Mouse (Mus musculus) bone marrow, adult 2 months (tissue): ENCODE data around the gene Ablim1. TPM values are rescaled to one million over a fixed set of nuclear protein-coding genes. Genes with fewer than 3 reads are reported as not detected.

Experiments
- H3K27ac ChIP-seq: fragments of 200-500 bp; 2 replicates; pipeline ENCODE4 v1.5.1; 2012; ENCODE audit warnings: low read depth, mild to moderate bottlenecking, control low read depth, inconsistent platforms, low read length; ENCODE audit not compliant: control insufficient read depth, poor library complexity, insufficient read depth
- H3K4me1 ChIP-seq: fragments of 200-500 bp; 2 replicates; pipeline ENCODE4 v1.6.1; 2011; ENCODE audit warnings: low read length; ENCODE audit not compliant: control insufficient read depth, insufficient read depth
- H3K4me3 ChIP-seq: fragments of 200-500 bp; replicated peaks from 2 replicates; pipeline ENCODE3; 2011; ENCODE audit warnings: mild to moderate bottlenecking, low read depth, low read length, control low read depth; ENCODE audit not compliant: control insufficient read depth
- CTCF ChIP-seq: fragments of 200-500 bp; IDR thresholded peaks from 2 replicates; pipeline ENCODE4 v1.5.1; 2011; ENCODE audit warnings: low read length, control low read depth; ENCODE audit not compliant: control insufficient read depth, insufficient read depth
- POLR2A ChIP-seq: fragments of 200-500 bp; IDR thresholded peaks from 2 replicates; pipeline ENCODE4 v1.6.1; 2011; ENCODE audit warnings: low read depth, mild to moderate bottlenecking, control low read depth, low read length, borderline replicate concordance; ENCODE audit not compliant: control insufficient read depth
- WGBS: fragments of 180-500 bp; shearing (Covaris S2); methylation state at CpG from one replicate; pipeline ENCODE4 v1.1.7; 2018; 5-methylcytosine and 5-hydroxymethylcytosine counted together
- polyA plus RNA-seq: library from polyadenylated mRNA; stranded (reverse); fragments of >200 nt; gene quantifications from 2 replicates; pipeline ENCODE4 v1.2.4, GENCODE M21; 2011; ENCODE audit warnings: low replicate concordance; ENCODE audit not compliant: missing spikeins, insufficient read depth, insufficient read length

The Ablim1 gene
- polyA plus RNA-seq, 1 experiment: 15.5 TPM

- no peak overlapping the region for H3K27ac ChIP-seq
- TF ChIP-seq POLR2A (no peak), CTCF (no peak)
- H3K4me1 ChIP-seq: no peaks in the 10 kb centered on the region
- no peak overlapping the region for H3K4me3 ChIP-seq
- 21% methylated on average over 7 of the region's 7 CpGs for WGBS
These were observed 93.0 kb downstream of the Ablim1 start for GRCm38 (mm10) chr19:57221684-57222235.

DNA sequence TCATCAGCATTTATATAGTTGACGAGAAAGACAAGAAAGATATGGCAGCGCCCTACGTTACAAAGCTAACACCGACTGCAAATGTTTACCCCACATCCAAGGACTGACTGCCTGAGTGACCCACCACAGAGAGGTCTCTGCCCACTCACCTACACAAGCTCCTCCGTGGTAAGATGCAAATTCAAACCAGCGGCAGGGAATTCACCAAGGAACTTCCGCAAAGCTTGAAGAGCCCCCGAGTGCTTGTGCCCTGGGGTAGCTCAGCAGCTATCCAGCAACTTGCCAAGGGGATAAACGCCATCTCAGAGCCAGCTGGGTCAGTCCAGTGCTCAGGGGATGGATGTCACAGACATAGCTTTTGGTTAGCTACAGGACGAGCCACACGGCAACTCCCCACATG, 95.0 kb downstream of the Ablim1 start:
- no peak overlapping the region for H3K27ac ChIP-seq
- 83% methylated on average over 11 of the region's 11 CpGs for WGBS
- no peak for TF ChIP-seq POLR2A
- TF ChIP-seq CTCF: no peak

DNA sequence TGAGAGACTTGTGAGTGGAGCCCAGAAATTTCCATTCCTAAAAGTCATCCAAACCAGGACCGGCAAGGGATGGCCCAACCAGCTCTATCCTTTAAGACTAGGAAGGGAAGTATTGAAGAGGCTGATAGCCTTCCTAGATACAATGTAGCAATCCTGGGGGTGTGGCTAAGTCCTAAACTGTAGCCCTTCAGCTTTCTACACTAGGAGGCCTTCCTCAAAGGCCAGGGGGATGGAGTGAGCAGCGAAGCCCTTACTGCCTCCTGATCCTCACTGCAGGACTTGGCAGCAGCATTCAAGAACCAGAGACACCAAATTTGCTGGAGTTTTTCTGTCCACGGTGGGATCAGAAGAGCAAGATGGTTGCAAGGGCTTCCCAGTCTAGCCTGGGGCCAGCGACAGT, 97.6 kb downstream of the Ablim1 start:
- no peak for TF ChIP-seq CTCF
- TF ChIP-seq POLR2A: no peak
- Histone ChIP-seq H3K4me1 (no peaks in the 10 kb centered on the region), H3K4me3 (no peak overlapping the region), H3K27ac (no peak overlapping the region)
- WGBS: 56% methylated on average over 4 of the region's 4 CpGs

More for the DNA sequence above, 95.0 kb downstream of the Ablim1 start:
- H3K4me3 ChIP-seq: no peak overlapping the region
- H3K4me1 ChIP-seq: no peaks in the 10 kb centered on the region

- 89% methylated on average over 8 of the region's 8 CpGs for WGBS
- no peak overlapping the region for H3K4me3 ChIP-seq
- H3K27ac ChIP-seq: no peak overlapping the region
- no peaks in the 10 kb centered on the region for H3K4me1 ChIP-seq
- TF ChIP-seq CTCF: no peak
- TF ChIP-seq POLR2A: no peak
These were observed 99.2 kb downstream of the Ablim1 start for GRCm38 (mm10) chr19:57215527-57215926.

- WGBS: 62% methylated on average over 2 of the region's 2 CpGs
- TF ChIP-seq POLR2A (no peak), CTCF (no peak)
- Histone ChIP-seq H3K4me3 (no peak overlapping the region), H3K27ac (no peak overlapping the region), H3K4me1 (no peaks in the 10 kb centered on the region)
These were observed 102.3 kb downstream of the Ablim1 start for GRCm38 (mm10) chr19:57212406-57212805.

DNA sequence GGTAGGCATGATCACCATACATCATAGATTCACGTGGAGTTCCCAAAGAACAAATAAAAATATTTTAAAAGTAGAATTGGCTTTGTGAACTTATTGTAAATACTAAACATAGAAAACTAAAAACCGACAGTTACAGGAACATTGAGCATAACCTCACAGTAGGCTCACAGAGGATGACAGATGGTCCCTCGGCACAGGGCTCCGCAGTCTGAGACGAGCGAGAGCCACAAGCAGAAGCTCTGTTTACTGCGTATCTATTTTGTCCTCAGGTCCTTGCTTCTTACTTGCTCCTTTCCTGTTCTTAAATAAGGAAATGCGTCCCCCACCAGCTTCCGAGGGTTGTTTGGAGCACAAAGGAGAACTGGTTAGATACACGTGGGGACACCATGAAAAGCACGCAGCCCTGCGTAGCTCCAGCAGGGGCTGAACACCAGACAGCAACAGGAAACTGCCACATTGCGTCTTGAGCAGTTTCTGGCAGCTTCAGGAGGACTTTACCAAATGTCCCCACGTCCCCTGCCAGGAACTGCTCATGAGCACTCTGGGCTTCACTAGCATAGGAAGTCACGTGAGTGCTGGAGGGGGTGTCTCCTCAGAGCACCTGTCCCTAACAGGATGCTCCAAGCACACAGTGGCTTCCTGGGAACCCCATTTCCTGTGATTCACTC, 103.1 kb downstream of the Ablim1 start:
- H3K27ac ChIP-seq: no peak overlapping the region
- 7% methylated on average over 15 of the region's 15 CpGs for WGBS

GRCm38 (mm10) chr19:57210924-57211323, 103.8 kb downstream of the Ablim1 start:
- 87% methylated on average over 2 of the region's 2 CpGs for WGBS
- TF ChIP-seq POLR2A (no peak), CTCF (no peak)
- no peaks in the 10 kb centered on the region for H3K4me1 ChIP-seq
- H3K27ac ChIP-seq: no peak overlapping the region
- no peak overlapping the region for H3K4me3 ChIP-seq

More for the DNA sequence above, 103.1 kb downstream of the Ablim1 start:
- H3K4me1 ChIP-seq: no peaks in the 10 kb centered on the region
- no peak overlapping the region for H3K4me3 ChIP-seq
- TF ChIP-seq POLR2A (no peak), CTCF (no peak)

GRCm38 (mm10) chr19:57204101-57204500, 110.6 kb downstream of the Ablim1 start:
- Histone ChIP-seq H3K27ac (no peak overlapping the region), H3K4me3 (no peak overlapping the region), H3K4me1 (no peaks in the 10 kb centered on the region)
- no peak for TF ChIP-seq POLR2A
- TF ChIP-seq CTCF: no peak
- 38% methylated on average over 7 of the region's 7 CpGs for WGBS

DNA sequence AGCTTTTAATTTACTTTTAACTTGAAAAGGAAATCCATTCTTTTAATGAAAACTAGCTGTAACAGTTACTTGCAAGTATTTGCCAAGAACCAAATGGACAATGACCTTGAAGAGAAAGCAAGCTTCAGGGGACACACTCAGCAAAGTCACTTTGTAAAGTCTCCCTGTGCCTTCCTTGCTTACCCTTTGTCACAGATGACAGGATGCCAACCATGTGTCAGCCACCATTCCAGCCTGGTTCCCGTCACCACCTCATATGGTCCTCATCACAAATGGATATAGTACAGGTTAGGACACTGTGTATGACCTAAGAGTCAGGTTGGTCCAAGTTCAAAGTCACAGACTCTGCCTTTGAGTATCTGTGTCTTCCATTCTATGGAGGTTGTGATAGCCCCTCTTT, 112.2 kb downstream of the Ablim1 start:
- whole genome bisulfite sequencing: 71% methylated on average over 1 of the region's 1 CpGs
- Histone ChIP-seq H3K4me1 (no peaks in the 10 kb centered on the region; the same call in 1 of the 2 replicates), H3K4me3 (no peak overlapping the region), H3K27ac (no peak overlapping the region)
- no peak for TF ChIP-seq CTCF
- TF ChIP-seq POLR2A: no peak
